Mouse (Mus musculus): ENCODE results near the gene Lrrc71. TPM values are rescaled to one million over a fixed set of nuclear protein-coding genes. Genes with fewer than 3 reads are reported as not detected.
A peak's percentile ranks its signal among the peaks of the same experiment; 100 is the strongest.

Gene Lrrc71
- polyA plus RNA-seq, 1 experiment from 2014 or later = 0.13 TPM

- WGBS = 83% methylated on average over 25 of the region's 25 CpGs
- DNase-seq (ENCODE audit: low spot score) (no peak), ATAC-seq (no peak)
- H3K27ac ChIP-seq (ENCODE audit: low read depth, low read length) = no peak overlapping the region
- H3K9me3 ChIP-seq (replicated peaks; ENCODE audit: control insufficient read depth, low read length) = no peaks in the 10 kb centered on the region
- H3K4me1 ChIP-seq (ENCODE audit: control insufficient read depth, insufficient read depth, low read length) = no peaks in the 10 kb centered on the region
- H3K36me3 ChIP-seq (ENCODE audit: control insufficient read depth, insufficient read depth, low read length) = no peaks in the 10 kb centered on the region
- no peak overlapping the region for H3K4me2 ChIP-seq (ENCODE audit: low read length)
- H3K4me3 ChIP-seq (ENCODE audit: low read depth, low read length) = no peak overlapping the region
- H3K9ac ChIP-seq (ENCODE audit: low read length) = no peak overlapping the region
- H3K27me3 ChIP-seq (replicated peaks; ENCODE audit: control insufficient read depth, insufficient read depth, low read length) = no peaks in the 10 kb centered on the region
Measured at GRCm38 (mm10) chr3:87783282-87784023, 35.0 kb upstream of the Lrrc71 start.

GRCm38 (mm10) chr3:87779086-87779485 is 30.7 kb upstream of the Lrrc71 start:
- Histone ChIP-seq H3K27ac (ENCODE audit: low read depth, low read length) (no peak overlapping the region), H3K9ac (ENCODE audit: low read length) (no peak overlapping the region)
- 49% methylated on average over 2 of the region's 2 CpGs for WGBS

GRCm38 (mm10) chr3:87778283-87778682 is 29.9 kb upstream of the Lrrc71 start:
- no peak for DNase-seq (ENCODE audit: low spot score)
- no peaks in the 10 kb centered on the region for H3K9me3 ChIP-seq (replicated peaks; ENCODE audit: control insufficient read depth, low read length)
- ATAC-seq = no peak
- H3K9ac ChIP-seq (ENCODE audit: low read length) = 0 out of 2 replicates have a peak overlapping the region, but pooled peaks have one; percentile 8
- no peak overlapping the region for H3K4me3 ChIP-seq (ENCODE audit: low read depth, low read length)
- no peak overlapping the region for H3K4me2 ChIP-seq (ENCODE audit: low read length)
- H3K27ac ChIP-seq (ENCODE audit: low read depth, low read length) = no peak overlapping the region
- H3K36me3 ChIP-seq (ENCODE audit: control insufficient read depth, insufficient read depth, low read length) = no peaks in the 10 kb centered on the region
- no peaks in the 10 kb centered on the region for H3K4me1 ChIP-seq (ENCODE audit: control insufficient read depth, insufficient read depth, low read length)
- no peaks in the 10 kb centered on the region for H3K27me3 ChIP-seq (replicated peaks; ENCODE audit: control insufficient read depth, insufficient read depth, low read length)
- 57% methylated on average over 23 of the region's 23 CpGs for WGBS

More at GRCm38 (mm10) chr3:87779086-87779485, 30.7 kb upstream of the Lrrc71 start:
- Histone ChIP-seq H3K27me3 (replicated peaks; ENCODE audit: control insufficient read depth, insufficient read depth, low read length) (no peaks in the 10 kb centered on the region), H3K9me3 (replicated peaks; ENCODE audit: control insufficient read depth, low read length) (no peaks in the 10 kb centered on the region), H3K4me3 (ENCODE audit: low read depth, low read length) (no peak overlapping the region), H3K4me2 (ENCODE audit: low read length) (no peak overlapping the region), H3K36me3 (ENCODE audit: control insufficient read depth, insufficient read depth, low read length) (no peaks in the 10 kb centered on the region), H3K4me1 (ENCODE audit: control insufficient read depth, insufficient read depth, low read length) (no peaks in the 10 kb centered on the region)
- ATAC-seq (no peak), DNase-seq (ENCODE audit: low spot score) (no peak)

GRCm38 (mm10) chr3:87771088-87771487 is 22.7 kb upstream of the Lrrc71 start:
- 58% methylated on average over 6 of the region's 6 CpGs for WGBS
- no peaks in the 10 kb centered on the region for H3K4me1 ChIP-seq (ENCODE audit: control insufficient read depth, insufficient read depth, low read length)
- H3K27ac ChIP-seq (ENCODE audit: low read depth, low read length) = no peak overlapping the region
- no peak overlapping the region for H3K4me3 ChIP-seq (ENCODE audit: low read depth, low read length)
- peaks cover 23% of the 10 kb centered on the region for H3K27me3 ChIP-seq (replicated peaks; ENCODE audit: control insufficient read depth, insufficient read depth, low read length)
- H3K9ac ChIP-seq (ENCODE audit: low read length) = no peak overlapping the region
- no peak overlapping the region for H3K4me2 ChIP-seq (ENCODE audit: low read length)
- no peaks in the 10 kb centered on the region for H3K36me3 ChIP-seq (ENCODE audit: control insufficient read depth, insufficient read depth, low read length)
- no peak for DNase-seq (ENCODE audit: low spot score)
- H3K9me3 ChIP-seq (replicated peaks; ENCODE audit: control insufficient read depth, low read length) = no peaks in the 10 kb centered on the region
- no peak for ATAC-seq

GRCm38 (mm10) chr3:87770280-87770679 is 21.9 kb upstream of the Lrrc71 start:
- Histone ChIP-seq H3K4me2 (ENCODE audit: low read length) (no peak overlapping the region), H3K27me3 (replicated peaks; ENCODE audit: control insufficient read depth, insufficient read depth, low read length) (peaks cover 23% of the 10 kb centered on the region), H3K9ac (ENCODE audit: low read length) (no peak overlapping the region), H3K9me3 (replicated peaks; ENCODE audit: control insufficient read depth, low read length) (no peaks in the 10 kb centered on the region), H3K4me1 (ENCODE audit: control insufficient read depth, insufficient read depth, low read length) (no peaks in the 10 kb centered on the region), H3K36me3 (ENCODE audit: control insufficient read depth, insufficient read depth, low read length) (no peaks in the 10 kb centered on the region), H3K4me3 (ENCODE audit: low read depth, low read length) (no peak overlapping the region), H3K27ac (ENCODE audit: low read depth, low read length) (no peak overlapping the region)
- DNase-seq (ENCODE audit: low spot score) (peak; percentile 78), ATAC-seq (peak; percentile 10; the same call in 1 of the 2 replicates)
- WGBS = under 1% methylated on average over 4 of the region's 4 CpGs

GRCm38 (mm10) chr3:87769506-87769905 is 21.1 kb upstream of the Lrrc71 start:
- Histone ChIP-seq H3K9me3 (replicated peaks; ENCODE audit: control insufficient read depth, low read length) (no peaks in the 10 kb centered on the region), H3K27me3 (replicated peaks; ENCODE audit: control insufficient read depth, insufficient read depth, low read length) (peaks cover 23% of the 10 kb centered on the region)
- 84% methylated on average over 8 of the region's 8 CpGs for WGBS

GRCm38 (mm10) chr3:87768844-87769243 is 20.4 kb upstream of the Lrrc71 start:
- Histone ChIP-seq H3K4me1 (ENCODE audit: control insufficient read depth, insufficient read depth, low read length) (no peaks in the 10 kb centered on the region), H3K4me2 (ENCODE audit: low read length) (peak overlapping the region; percentile 44), H3K9ac (ENCODE audit: low read length) (peak overlapping the region; percentile 21; the same call in 1 of the 2 replicates), H3K36me3 (ENCODE audit: control insufficient read depth, insufficient read depth, low read length) (no peaks in the 10 kb centered on the region), H3K27ac (ENCODE audit: low read depth, low read length) (no peak overlapping the region), H3K4me3 (ENCODE audit: low read depth, low read length) (peak overlapping the region; percentile 27), H3K27me3 (replicated peaks; ENCODE audit: control insufficient read depth, insufficient read depth, low read length) (peaks cover 23% of the 10 kb centered on the region), H3K9me3 (replicated peaks; ENCODE audit: control insufficient read depth, low read length) (no peaks in the 10 kb centered on the region)
- WGBS = 1% methylated on average over 30 of the region's 37 CpGs
- ATAC-seq (peak; percentile 47; the same call in 1 of the 2 replicates), DNase-seq (ENCODE audit: low spot score) (peak; percentile 46)

More at GRCm38 (mm10) chr3:87769506-87769905, 21.1 kb upstream of the Lrrc71 start:
- no peak overlapping the region for H3K4me2 ChIP-seq (ENCODE audit: low read length)
- no peaks in the 10 kb centered on the region for H3K36me3 ChIP-seq (ENCODE audit: control insufficient read depth, insufficient read depth, low read length)
- no peak overlapping the region for H3K27ac ChIP-seq (ENCODE audit: low read depth, low read length)
- DNase-seq (ENCODE audit: low spot score) = no peak
- H3K4me1 ChIP-seq (ENCODE audit: control insufficient read depth, insufficient read depth, low read length) = no peaks in the 10 kb centered on the region
- H3K4me3 ChIP-seq (ENCODE audit: low read depth, low read length) = no peak overlapping the region
- no peak overlapping the region for H3K9ac ChIP-seq (ENCODE audit: low read length)
- ATAC-seq = no peak

- Histone ChIP-seq H3K27me3 (replicated peaks; ENCODE audit: control insufficient read depth, insufficient read depth, low read length) (peaks cover 23% of the 10 kb centered on the region), H3K36me3 (ENCODE audit: control insufficient read depth, insufficient read depth, low read length) (no peaks in the 10 kb centered on the region), H3K9me3 (replicated peaks; ENCODE audit: control insufficient read depth, low read length) (no peaks in the 10 kb centered on the region), H3K9ac (ENCODE audit: low read length) (peak overlapping the region; percentile 21; the same call in 1 of the 2 replicates), H3K4me1 (ENCODE audit: control insufficient read depth, insufficient read depth, low read length) (no peaks in the 10 kb centered on the region), H3K4me3 (ENCODE audit: low read depth, low read length) (peak overlapping the region; percentile 27), H3K27ac (ENCODE audit: low read depth, low read length) (no peak overlapping the region), H3K4me2 (ENCODE audit: low read length) (peak overlapping the region; percentile 44)
- 57% methylated on average over 6 of the region's 6 CpGs for WGBS
- ATAC-seq (no peak), DNase-seq (ENCODE audit: low spot score) (no peak)
Measured at GRCm38 (mm10) chr3:87768431-87768830, 20.0 kb upstream of the Lrrc71 start.

- WGBS = 78% methylated on average over 8 of the region's 8 CpGs
- 0 out of 2 replicates have a peak overlapping the region, but pooled peaks have one; percentile 27 for H3K4me3 ChIP-seq (ENCODE audit: low read depth, low read length)
- ATAC-seq = no peak
- peaks cover 23% of the 10 kb centered on the region for H3K27me3 ChIP-seq (replicated peaks; ENCODE audit: control insufficient read depth, insufficient read depth, low read length)
- DNase-seq (ENCODE audit: low spot score) = no peak
- no peaks in the 10 kb centered on the region for H3K4me1 ChIP-seq (ENCODE audit: control insufficient read depth, insufficient read depth, low read length)
- H3K4me2 ChIP-seq (ENCODE audit: low read length) = no peak overlapping the region
- H3K27ac ChIP-seq (ENCODE audit: low read depth, low read length) = no peak overlapping the region
- H3K9me3 ChIP-seq (replicated peaks; ENCODE audit: control insufficient read depth, low read length) = no peaks in the 10 kb centered on the region
- H3K36me3 ChIP-seq (ENCODE audit: control insufficient read depth, insufficient read depth, low read length) = no peaks in the 10 kb centered on the region
- no peak overlapping the region for H3K9ac ChIP-seq (ENCODE audit: low read length)
Measured at GRCm38 (mm10) chr3:87767764-87768163, 19.3 kb upstream of the Lrrc71 start.

All from forebrain, embryonic 14.5 days (tissue).